Mouse (Mus musculus): ENCODE measurements at regions not wholly inside any gene's neighbourhood (a gene's known extent, or its start where the extent isn't known, plus 50 kb on each side); places are given as distances from the start of the nearest gene placed in this dataset.
"Not testable (repeated sequence)": the region's sequence is repeated elsewhere in the genome, so short reads cannot be mapped to it uniquely, and the experiment has no call there.

DNA sequence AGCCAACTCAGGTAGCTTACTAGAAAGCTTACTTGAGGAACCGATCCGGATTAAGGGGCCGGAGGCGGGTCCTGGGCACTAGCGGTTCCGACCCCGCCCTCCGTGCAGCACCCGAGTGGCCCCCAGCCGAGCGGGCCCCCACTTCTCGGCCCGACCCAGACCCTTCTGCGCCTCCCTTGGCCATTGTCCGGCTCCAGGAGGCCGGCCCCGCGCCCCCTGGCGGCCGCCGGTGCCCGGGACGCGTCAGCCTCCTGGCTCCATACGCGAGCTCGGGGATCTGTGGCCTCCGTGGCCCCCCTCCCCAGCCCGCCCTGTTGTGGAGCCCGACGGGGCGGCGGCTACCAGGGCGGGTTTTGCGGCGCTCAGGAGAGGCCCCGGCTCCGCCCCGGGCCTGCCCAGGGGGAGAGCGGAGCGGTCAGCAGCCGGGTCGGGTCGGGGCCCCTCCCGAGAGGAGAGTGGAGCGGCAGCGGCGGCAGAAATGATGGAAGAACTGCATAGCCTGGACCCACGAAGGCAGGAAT is 94.3 kb upstream of the Zfp986 start:
- intact Hi-C loops (cut with DNase I), result not testable (repeated sequence)

GRCm38 (mm10) chr4:145774884-145775283 is 93.7 kb upstream of the Zfp986 start:
- intact Hi-C loops (cut with DNase I); DNase-seq (ENCODE audit: low spot score in 2 of 2): not testable (repeated sequence)

More for the DNA sequence above, 94.3 kb upstream of the Zfp986 start:
- DNase-seq (ENCODE audit: low spot score in 2 of 2), result peak; percentile 4

DNA sequence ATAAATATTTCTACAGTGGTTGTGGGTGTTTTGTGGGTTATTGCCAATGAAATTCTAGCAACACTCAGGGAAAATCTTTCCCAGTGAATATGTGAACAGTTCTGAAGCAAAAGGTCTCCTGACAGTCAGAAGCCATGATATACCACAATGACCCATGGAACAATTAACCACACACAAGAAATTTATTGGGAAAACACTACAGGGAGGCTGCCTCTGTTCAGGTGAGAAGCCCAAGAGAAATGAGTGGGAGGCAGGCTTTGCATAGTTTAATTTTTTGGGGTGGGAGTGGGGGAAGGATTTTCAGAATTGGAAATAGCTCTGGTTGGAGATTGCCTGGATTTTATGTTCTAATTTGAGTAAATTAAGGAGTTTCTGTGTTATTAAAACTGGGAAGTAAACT is 92.1 kb upstream of the Zfp986 start:
- intact Hi-C loops (cut with DNase I); DNase-seq (ENCODE audit: low spot score in 2 of 2): not testable (repeated sequence)

- DNase-seq (ENCODE audit: low spot score in 2 of 2); intact Hi-C loops (cut with DNase I): not testable (repeated sequence)
Measured at GRCm38 (mm10) chr4:145781281-145781896, 87.2 kb upstream of the Zfp986 start.

GRCm38 (mm10) chr4:145814674-145815073 is 53.9 kb upstream of the Zfp986 start:
- DNase-seq (ENCODE audit: low spot score in 2 of 2); intact Hi-C loops (cut with DNase I): not testable (repeated sequence)
